Mouse (Mus musculus): ENCODE data around the gene Hist1h4k.
"Not testable (repeated sequence)": the region's sequence is repeated elsewhere in the genome, so short reads cannot be mapped to it uniquely, and the experiment has no call there.

DNA sequence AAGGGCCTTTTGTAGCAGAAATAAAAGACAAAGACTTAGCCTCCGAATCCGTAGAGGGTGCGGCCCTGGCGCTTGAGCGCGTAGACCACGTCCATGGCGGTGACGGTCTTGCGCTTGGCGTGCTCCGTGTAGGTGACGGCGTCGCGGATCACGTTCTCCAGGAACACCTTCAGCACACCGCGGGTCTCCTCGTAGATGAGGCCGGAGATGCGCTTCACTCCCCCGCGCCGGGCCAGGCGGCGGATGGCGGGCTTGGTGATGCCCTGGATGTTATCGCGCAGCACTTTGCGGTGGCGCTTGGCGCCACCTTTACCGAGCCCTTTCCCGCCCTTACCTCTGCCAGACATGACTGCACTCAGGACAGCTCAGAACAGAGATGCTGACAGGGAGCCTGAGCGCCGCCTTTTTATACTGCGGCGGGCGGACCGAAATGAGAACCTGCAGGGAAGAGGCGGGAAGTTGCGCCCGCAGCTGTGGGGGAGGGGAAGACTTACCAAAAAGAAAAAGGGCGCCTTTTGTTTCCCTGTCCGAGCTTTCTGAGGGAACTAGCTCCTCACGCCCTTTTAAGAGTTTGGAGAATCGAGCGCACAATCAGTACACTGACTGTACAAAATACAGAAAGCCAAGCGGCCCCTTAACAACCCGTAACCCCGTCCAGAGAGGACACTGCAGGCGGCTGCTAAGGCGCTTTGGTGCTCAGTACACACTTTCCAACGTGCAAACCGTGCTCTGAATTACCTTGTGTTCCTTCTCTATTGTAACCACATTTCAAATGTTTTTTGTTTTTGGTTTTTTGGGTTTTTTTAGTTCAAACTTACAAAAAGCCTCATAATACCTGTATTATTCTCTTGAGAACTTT, at the start of gene Hist1h4k:
- peak; percentile 90 for TF ChIP-seq POLR2A (IDR thresholded peaks at IDR 0.05; ENCODE audit: extremely low read depth, insufficient read depth, low read length)
- TF ChIP-seq CTCF (IDR thresholded peaks at IDR 0.05; ENCODE audit: extremely low read depth, insufficient read depth, low read length) = not testable (repeated sequence)
